Mouse (Mus musculus) hindbrain, embryonic 12.5 days (tissue): ENCODE results near the gene Slc1a2. TPM values are rescaled to one million over a fixed set of nuclear protein-coding genes. Genes with fewer than 3 reads are reported as not detected.

Experiments
- ATAC-seq: fragments of 200-750 bp; cut with Nextera tagmentation; 2 replicates; pipeline ENCODE4 v1.8.0; 2017; ENCODE audit warnings: moderate TSS enrichment; ENCODE audit not compliant: low FRiP score
- H3K27ac ChIP-seq: fragments of 300-500 bp; sonication (generic); 2 replicates; pipeline ENCODE4 v1.5.1; 2016; ENCODE audit warnings: mild to moderate bottlenecking
- H3K27me3 ChIP-seq: fragments of 300-500 bp; sonication (generic); 2 replicates; pipeline ENCODE4 v1.6.1; 2016; ENCODE audit warnings: mild to moderate bottlenecking
- H3K36me3 ChIP-seq: fragments of 300-500 bp; sonication (generic); 2 replicates; pipeline ENCODE4 v1.6.1; 2016; ENCODE audit warnings: mild to moderate bottlenecking
- H3K4me1 ChIP-seq: fragments of 300-500 bp; sonication (generic); 2 replicates; pipeline ENCODE4 v1.6.1; 2016
- H3K4me2 ChIP-seq: fragments of 300-500 bp; sonication (generic); replicated peaks from 2 replicates; pipeline ENCODE4 v1.6.1; 2016; ENCODE audit warnings: mild to moderate bottlenecking
- H3K4me3 ChIP-seq: fragments of 300-500 bp; sonication (generic); 2 replicates; pipeline ENCODE4 v1.5.1; 2016; ENCODE audit warnings: mild to moderate bottlenecking
- H3K9ac ChIP-seq: fragments of 300-500 bp; sonication (generic); 2 replicates; pipeline ENCODE4 v1.6.1; 2016; ENCODE audit warnings: mild to moderate bottlenecking, moderate library complexity
- H3K9me3 ChIP-seq: fragments of 300-500 bp; sonication (generic); replicated peaks from 2 replicates; pipeline ENCODE4 v1.6.1; 2016; ENCODE audit warnings: mild to moderate bottlenecking
- WGBS: fragments of 180-500 bp; shearing (Covaris S2); methylation state at CpG from one replicate; pipeline ENCODE4 v1.1.7; 2016; 5-methylcytosine and 5-hydroxymethylcytosine counted together
- polyA plus RNA-seq: library from polyadenylated mRNA; unstranded; fragments of >200 nt; fragmentation: Nextera tagmentation; extraction: Ambion mirVana; gene quantifications from 2 replicates; pipeline ENCODE4 v1.2.1, GENCODE M21; 2016

Gene Slc1a2
- polyA plus RNA-seq, 1 experiment from 2014 or later: 15.3 TPM

- ATAC-seq: no peak
- no peaks in the 10 kb centered on the region for H3K9me3 ChIP-seq
- no peaks in the 10 kb centered on the region for H3K36me3 ChIP-seq
- H3K4me3 ChIP-seq: no peak overlapping the region
- no peak overlapping the region for H3K9ac ChIP-seq
- WGBS: 56% methylated on average over 6 of the region's 6 CpGs
- no peaks in the 10 kb centered on the region for H3K27me3 ChIP-seq
- peaks cover 7% of the 10 kb centered on the region for H3K4me1 ChIP-seq
- no peak overlapping the region for H3K27ac ChIP-seq
- H3K4me2 ChIP-seq: no peak overlapping the region
Measured at GRCm38 (mm10) chr2:102669580-102669979, 11.1 kb downstream of the Slc1a2 start.

GRCm38 (mm10) chr2:102674582-102674981 is 16.1 kb downstream of the Slc1a2 start:
- H3K9ac ChIP-seq: no peak overlapping the region
- 52% methylated on average over 2 of the region's 2 CpGs for WGBS
- H3K27me3 ChIP-seq: no peaks in the 10 kb centered on the region
- H3K4me1 ChIP-seq: peaks cover 7% of the 10 kb centered on the region
- no peak for ATAC-seq
- H3K4me2 ChIP-seq: no peak overlapping the region
- H3K9me3 ChIP-seq: no peaks in the 10 kb centered on the region
- H3K27ac ChIP-seq: no peak overlapping the region
- no peaks in the 10 kb centered on the region for H3K36me3 ChIP-seq
- H3K4me3 ChIP-seq: no peak overlapping the region

GRCm38 (mm10) chr2:102675275-102675674 is 16.8 kb downstream of the Slc1a2 start:
- no peak for ATAC-seq
- H3K9ac ChIP-seq: no peak overlapping the region
- no peaks in the 10 kb centered on the region for H3K36me3 ChIP-seq
- no peaks in the 10 kb centered on the region for H3K9me3 ChIP-seq
- 74% methylated on average over 6 of the region's 6 CpGs for WGBS
- H3K27me3 ChIP-seq: no peaks in the 10 kb centered on the region
- H3K27ac ChIP-seq: no peak overlapping the region
- no peak overlapping the region for H3K4me3 ChIP-seq
- peaks cover 5% of the 10 kb centered on the region for H3K4me1 ChIP-seq
- no peak overlapping the region for H3K4me2 ChIP-seq

GRCm38 (mm10) chr2:102676716-102677312 is 18.4 kb downstream of the Slc1a2 start:
- no peak overlapping the region for H3K4me3 ChIP-seq
- no peak for ATAC-seq
- H3K9ac ChIP-seq: no peak overlapping the region
- no peak overlapping the region for H3K4me2 ChIP-seq
- WGBS: 93% methylated on average over 9 of the region's 9 CpGs
- no peak overlapping the region for H3K27ac ChIP-seq
- H3K4me1 ChIP-seq: peaks cover 5% of the 10 kb centered on the region
- H3K36me3 ChIP-seq: no peaks in the 10 kb centered on the region
- no peaks in the 10 kb centered on the region for H3K9me3 ChIP-seq
- no peaks in the 10 kb centered on the region for H3K27me3 ChIP-seq

- Histone ChIP-seq H3K9ac (no peak overlapping the region), H3K27ac (no peak overlapping the region), H3K4me3 (no peak overlapping the region), H3K27me3 (no peaks in the 10 kb centered on the region), H3K9me3 (no peaks in the 10 kb centered on the region), H3K4me2 (no peak overlapping the region), H3K36me3 (no peaks in the 10 kb centered on the region), H3K4me1 (peaks cover 5% of the 10 kb centered on the region)
- 82% methylated on average over 6 of the region's 6 CpGs for WGBS
- no peak for ATAC-seq
Measured at GRCm38 (mm10) chr2:102677400-102677799, 18.9 kb downstream of the Slc1a2 start.

- Histone ChIP-seq H3K4me1 (peaks cover 16% of the 10 kb centered on the region), H3K27me3 (no peaks in the 10 kb centered on the region), H3K27ac (no peak overlapping the region), H3K36me3 (no peaks in the 10 kb centered on the region), H3K9ac (no peak overlapping the region), H3K4me3 (no peak overlapping the region), H3K4me2 (no peak overlapping the region), H3K9me3 (no peaks in the 10 kb centered on the region)
- WGBS: 71% methylated on average over 7 of the region's 7 CpGs
- no peak for ATAC-seq
Measured at GRCm38 (mm10) chr2:102681351-102681750, 22.9 kb downstream of the Slc1a2 start.

GRCm38 (mm10) chr2:102682168-102682567 is 23.7 kb downstream of the Slc1a2 start:
- H3K4me2 ChIP-seq: no peak overlapping the region
- peaks cover 16% of the 10 kb centered on the region for H3K4me1 ChIP-seq
- H3K9ac ChIP-seq: no peak overlapping the region
- no peaks in the 10 kb centered on the region for H3K27me3 ChIP-seq
- no peak overlapping the region for H3K27ac ChIP-seq
- no peak overlapping the region for H3K4me3 ChIP-seq
- H3K9me3 ChIP-seq: no peaks in the 10 kb centered on the region
- no peak for ATAC-seq
- no peaks in the 10 kb centered on the region for H3K36me3 ChIP-seq
- 52% methylated on average over 5 of the region's 5 CpGs for WGBS

- peak; percentile 79 for ATAC-seq
- peak overlapping the region; percentile 26; the same call in 1 of the 2 replicates for H3K4me2 ChIP-seq
- no peaks in the 10 kb centered on the region for H3K36me3 ChIP-seq
- H3K9me3 ChIP-seq: no peaks in the 10 kb centered on the region
- no peak overlapping the region for H3K9ac ChIP-seq
- no peaks in the 10 kb centered on the region for H3K27me3 ChIP-seq
- 82% methylated on average over 7 of the region's 7 CpGs for WGBS
- peak overlapping the region; percentile 71 for H3K27ac ChIP-seq
- H3K4me3 ChIP-seq: no peak overlapping the region
- peaks cover 16% of the 10 kb centered on the region for H3K4me1 ChIP-seq
Measured at GRCm38 (mm10) chr2:102685371-102686107, 27.1 kb downstream of the Slc1a2 start.

GRCm38 (mm10) chr2:102686108-102686450 is 27.6 kb downstream of the Slc1a2 start:
- Histone ChIP-seq H3K27ac (peak overlapping the region; percentile 71), H3K9ac (no peak overlapping the region), H3K27me3 (no peaks in the 10 kb centered on the region), H3K4me1 (peaks cover 16% of the 10 kb centered on the region), H3K36me3 (no peaks in the 10 kb centered on the region), H3K4me2 (peak overlapping the region; percentile 26; the same call in 1 of the 2 replicates), H3K9me3 (no peaks in the 10 kb centered on the region), H3K4me3 (no peak overlapping the region)
- WGBS: 56% methylated on average over 9 of the region's 9 CpGs
- ATAC-seq: peak; percentile 18

GRCm38 (mm10) chr2:102693556-102693955 is 35.1 kb downstream of the Slc1a2 start:
- Histone ChIP-seq H3K4me1 (no peaks in the 10 kb centered on the region), H3K27ac (no peak overlapping the region), H3K27me3 (no peaks in the 10 kb centered on the region), H3K9me3 (no peaks in the 10 kb centered on the region), H3K36me3 (no peaks in the 10 kb centered on the region), H3K4me3 (no peak overlapping the region), H3K9ac (no peak overlapping the region), H3K4me2 (no peak overlapping the region)
- no peak for ATAC-seq
- WGBS: 74% methylated on average over 7 of the region's 7 CpGs

- Histone ChIP-seq H3K36me3 (no peaks in the 10 kb centered on the region), H3K27ac (no peak overlapping the region), H3K27me3 (no peaks in the 10 kb centered on the region), H3K4me2 (no peak overlapping the region), H3K9me3 (no peaks in the 10 kb centered on the region), H3K9ac (no peak overlapping the region), H3K4me1 (no peaks in the 10 kb centered on the region), H3K4me3 (no peak overlapping the region)
- ATAC-seq: no peak
- WGBS: 83% methylated on average over 4 of the region's 4 CpGs
Measured at GRCm38 (mm10) chr2:102694750-102695149, 36.3 kb downstream of the Slc1a2 start.

- Histone ChIP-seq H3K9me3 (no peaks in the 10 kb centered on the region), H3K4me1 (no peaks in the 10 kb centered on the region), H3K36me3 (no peaks in the 10 kb centered on the region), H3K27ac (no peak overlapping the region), H3K9ac (no peak overlapping the region), H3K27me3 (no peaks in the 10 kb centered on the region), H3K4me3 (no peak overlapping the region), H3K4me2 (no peak overlapping the region)
- no peak for ATAC-seq
Measured at GRCm38 (mm10) chr2:102695541-102695940, 37.1 kb downstream of the Slc1a2 start.

GRCm38 (mm10) chr2:102697732-102698131 is 39.3 kb downstream of the Slc1a2 start:
- Histone ChIP-seq H3K27me3 (no peaks in the 10 kb centered on the region), H3K4me1 (no peaks in the 10 kb centered on the region), H3K9ac (no peak overlapping the region), H3K27ac (no peak overlapping the region), H3K4me3 (no peak overlapping the region), H3K9me3 (no peaks in the 10 kb centered on the region), H3K4me2 (no peak overlapping the region), H3K36me3 (no peaks in the 10 kb centered on the region)
- WGBS: 80% methylated on average over 2 of the region's 2 CpGs
- no peak for ATAC-seq
